Mouse (Mus musculus): Measurements from ENCODE around the gene Mydgf.

Mydgf gene

GRCm38 (mm10) chr17:56183658-56184103, at the start of gene Mydgf:
Gene Mydgf (minus strand): TSS chr17:56183920.
- peak; percentile 98 for DNase-seq

- DNase-seq = no peak
Observed at GRCm38 (mm10) chr17:56233389-56233788, 49.7 kb upstream of the Mydgf start.

- no peak for DNase-seq
Observed at GRCm38 (mm10) chr17:56229943-56230342, 46.2 kb upstream of the Mydgf start.

- DNase-seq = no peak
Observed at GRCm38 (mm10) chr17:56226566-56226965, 42.8 kb upstream of the Mydgf start.

GRCm38 (mm10) chr17:56224916-56225315, 41.2 kb upstream of the Mydgf start:
- no peak for DNase-seq

- DNase-seq = peak; percentile 84
Observed at GRCm38 (mm10) chr17:56219805-56220204, 36.1 kb upstream of the Mydgf start.

GRCm38 (mm10) chr17:56219251-56219650, 35.5 kb upstream of the Mydgf start:
- peak; percentile 23 for DNase-seq

- peak; percentile 95 for DNase-seq
Observed at GRCm38 (mm10) chr17:56218377-56219191, 34.9 kb upstream of the Mydgf start, which contains the start of gene Dpp9. Gene Dpp9 (minus strand): TSS chr17:56218905.

GRCm38 (mm10) chr17:56217670-56218069, 34.0 kb upstream of the Mydgf start:
- DNase-seq = peak; percentile 17

GRCm38 (mm10) chr17:56214229-56214628, 30.5 kb upstream of the Mydgf start:
- no peak for DNase-seq

GRCm38 (mm10) chr17:56212676-56213075, 29.0 kb upstream of the Mydgf start:
- DNase-seq = peak; percentile 51

- no peak for DNase-seq
Observed at GRCm38 (mm10) chr17:56211090-56211489, 27.4 kb upstream of the Mydgf start.

- DNase-seq = peak; percentile 88
Observed at GRCm38 (mm10) chr17:56208821-56209220, 25.1 kb upstream of the Mydgf start.

- no peak for DNase-seq
Observed at GRCm38 (mm10) chr17:56207963-56208530, 24.3 kb upstream of the Mydgf start.

GRCm38 (mm10) chr17:56206986-56207674, 23.4 kb upstream of the Mydgf start:
- no peak for DNase-seq

GRCm38 (mm10) chr17:56206276-56206884, 22.7 kb upstream of the Mydgf start:
- peak; percentile 93 for DNase-seq

GRCm38 (mm10) chr17:56203729-56204128, 20.0 kb upstream of the Mydgf start:
- DNase-seq = peak; percentile 35

- DNase-seq = no peak
Observed at GRCm38 (mm10) chr17:56202476-56202875, 18.8 kb upstream of the Mydgf start.

GRCm38 (mm10) chr17:56201642-56202041, 17.9 kb upstream of the Mydgf start:
- no peak for DNase-seq

- no peak for DNase-seq
Observed at GRCm38 (mm10) chr17:56200586-56200985, 16.9 kb upstream of the Mydgf start.

GRCm38 (mm10) chr17:56196860-56197259, 13.1 kb upstream of the Mydgf start:
- DNase-seq = peak; percentile 39

GRCm38 (mm10) chr17:56194765-56195164, 11.0 kb upstream of the Mydgf start:
- DNase-seq = no peak

GRCm38 (mm10) chr17:56194357-56194756, 10.6 kb upstream of the Mydgf start:
- no peak for DNase-seq
